Mouse (Mus musculus): ENCODE measurements around the gene 4930404N11Rik. TPM values are rescaled to one million over a fixed set of nuclear protein-coding genes. Genes with fewer than 3 reads are reported as not detected.
A peak's percentile ranks its signal among the peaks of the same experiment; 100 is the strongest.

4930404N11Rik gene
- polyA plus RNA-seq, 1 experiment from 2014 or later, result 0.43 TPM

GRCm38 (mm10) chr10:81328386-81328785 lies 37.2 kb downstream of the 4930404N11Rik start, which contains the start of gene Tbxa2r:
Gene Tbxa2r, plus strand, starts transcription at chr10:81328731.
- Histone ChIP-seq H3K4me1 (ENCODE audit: control insufficient read depth, insufficient read depth, low read length) (peaks cover 28% of the 10 kb centered on the region), H3K4me3 (ENCODE audit: low read depth, low read length) (peak within 1 kb of the TSS; percentile 26), H3K9me3 (ENCODE audit: control insufficient read depth, low read depth, low read length) (no peaks in the 10 kb centered on the region), H3K9ac (replicated peaks; ENCODE audit: low read depth, low read length) (peak within 1 kb of the TSS; percentile 41; the same call in 1 of the 2 replicates), H3K27me3 (ENCODE audit: control insufficient read depth, insufficient read depth, low read length) (0 out of 2 replicates have a peak, but pooled peaks cover 5% of the 10 kb centered on the region), H3K27ac (ENCODE audit: low read length) (peak within 1 kb of the TSS; percentile 85), H3K4me2 (replicated peaks; ENCODE audit: low read depth, low read length) (peak within 1 kb of the TSS; percentile 36), H3K36me3 (ENCODE audit: control insufficient read depth, insufficient read depth, low read length) (peaks cover 39% of the 10 kb centered on the region)
- no peak for ATAC-seq (ENCODE audit: insufficient number of reproducible peaks, insufficient read depth, low FRiP score, low read depth)
- 10% methylated on average over 10 of the region's 10 CpGs for WGBS

GRCm38 (mm10) chr10:81327959-81328358 lies 37.7 kb downstream of the 4930404N11Rik start:
- WGBS, result 18% methylated on average over 2 of the region's 2 CpGs
- ATAC-seq (ENCODE audit: insufficient number of reproducible peaks, insufficient read depth, low FRiP score, low read depth), result no peak
- Histone ChIP-seq H3K9ac (replicated peaks; ENCODE audit: low read depth, low read length) (no peak overlapping the region), H3K27ac (ENCODE audit: low read length) (peak overlapping the region; percentile 85; the same call in 1 of the 2 replicates), H3K4me2 (replicated peaks; ENCODE audit: low read depth, low read length) (peak overlapping the region; percentile 36), H3K9me3 (ENCODE audit: control insufficient read depth, low read depth, low read length) (no peaks in the 10 kb centered on the region), H3K27me3 (ENCODE audit: control insufficient read depth, insufficient read depth, low read length) (0 out of 2 replicates have a peak, but pooled peaks cover 5% of the 10 kb centered on the region), H3K36me3 (ENCODE audit: control insufficient read depth, insufficient read depth, low read length) (peaks cover 43% of the 10 kb centered on the region), H3K4me3 (ENCODE audit: low read depth, low read length) (0 out of 2 replicates have a peak overlapping the region, but pooled peaks have one; percentile 26), H3K4me1 (ENCODE audit: control insufficient read depth, insufficient read depth, low read length) (peaks cover 28% of the 10 kb centered on the region)

GRCm38 (mm10) chr10:81326858-81327257 lies 38.8 kb downstream of the 4930404N11Rik start:
- Histone ChIP-seq H3K9ac (replicated peaks; ENCODE audit: low read depth, low read length) (no peak overlapping the region), H3K36me3 (ENCODE audit: control insufficient read depth, insufficient read depth, low read length) (peaks cover 51% of the 10 kb centered on the region), H3K4me2 (replicated peaks; ENCODE audit: low read depth, low read length) (no peak overlapping the region), H3K27ac (ENCODE audit: low read length) (peak overlapping the region; percentile 7; the same call in 1 of the 2 replicates), H3K27me3 (ENCODE audit: control insufficient read depth, insufficient read depth, low read length) (no peaks in the 10 kb centered on the region), H3K9me3 (ENCODE audit: control insufficient read depth, low read depth, low read length) (no peaks in the 10 kb centered on the region), H3K4me1 (ENCODE audit: control insufficient read depth, insufficient read depth, low read length) (peaks cover 30% of the 10 kb centered on the region), H3K4me3 (ENCODE audit: low read depth, low read length) (no peak overlapping the region)
- 85% methylated on average over 6 of the region's 6 CpGs for WGBS
- ATAC-seq (ENCODE audit: insufficient number of reproducible peaks, insufficient read depth, low FRiP score, low read depth), result no peak

- Histone ChIP-seq H3K4me3 (ENCODE audit: low read depth, low read length) (no peak overlapping the region), H3K4me2 (replicated peaks; ENCODE audit: low read depth, low read length) (no peak overlapping the region), H3K27ac (ENCODE audit: low read length) (no peak overlapping the region), H3K36me3 (ENCODE audit: control insufficient read depth, insufficient read depth, low read length) (peaks cover 51% of the 10 kb centered on the region), H3K4me1 (ENCODE audit: control insufficient read depth, insufficient read depth, low read length) (peaks cover 31% of the 10 kb centered on the region), H3K9ac (replicated peaks; ENCODE audit: low read depth, low read length) (no peak overlapping the region), H3K27me3 (ENCODE audit: control insufficient read depth, insufficient read depth, low read length) (no peaks in the 10 kb centered on the region), H3K9me3 (ENCODE audit: control insufficient read depth, low read depth, low read length) (no peaks in the 10 kb centered on the region)
- no peak for ATAC-seq (ENCODE audit: insufficient number of reproducible peaks, insufficient read depth, low FRiP score, low read depth)
- 92% methylated on average over 18 of the region's 18 CpGs for WGBS
Observed at GRCm38 (mm10) chr10:81325781-81326180, 39.8 kb downstream of the 4930404N11Rik start.

- Histone ChIP-seq H3K4me2 (replicated peaks; ENCODE audit: low read depth, low read length) (no peak overlapping the region), H3K9ac (replicated peaks; ENCODE audit: low read depth, low read length) (no peak overlapping the region), H3K27ac (ENCODE audit: low read length) (no peak overlapping the region), H3K4me1 (ENCODE audit: control insufficient read depth, insufficient read depth, low read length) (peaks cover 26% of the 10 kb centered on the region), H3K4me3 (ENCODE audit: low read depth, low read length) (no peak overlapping the region), H3K36me3 (ENCODE audit: control insufficient read depth, insufficient read depth, low read length) (peaks cover 51% of the 10 kb centered on the region), H3K9me3 (ENCODE audit: control insufficient read depth, low read depth, low read length) (no peaks in the 10 kb centered on the region), H3K27me3 (ENCODE audit: control insufficient read depth, insufficient read depth, low read length) (no peaks in the 10 kb centered on the region)
- 93% methylated on average over 21 of the region's 21 CpGs for WGBS
- no peak for ATAC-seq (ENCODE audit: insufficient number of reproducible peaks, insufficient read depth, low FRiP score, low read depth)
Observed at GRCm38 (mm10) chr10:81325176-81325575, 40.4 kb downstream of the 4930404N11Rik start.

- Histone ChIP-seq H3K27me3 (ENCODE audit: control insufficient read depth, insufficient read depth, low read length) (no peaks in the 10 kb centered on the region), H3K9ac (replicated peaks; ENCODE audit: low read depth, low read length) (no peak overlapping the region), H3K36me3 (ENCODE audit: control insufficient read depth, insufficient read depth, low read length) (peaks cover 51% of the 10 kb centered on the region), H3K4me2 (replicated peaks; ENCODE audit: low read depth, low read length) (no peak overlapping the region), H3K9me3 (ENCODE audit: control insufficient read depth, low read depth, low read length) (no peaks in the 10 kb centered on the region), H3K4me3 (ENCODE audit: low read depth, low read length) (no peak overlapping the region), H3K27ac (ENCODE audit: low read length) (no peak overlapping the region), H3K4me1 (ENCODE audit: control insufficient read depth, insufficient read depth, low read length) (peaks cover 22% of the 10 kb centered on the region)
- WGBS, result 94% methylated on average over 18 of the region's 18 CpGs
- no peak for ATAC-seq (ENCODE audit: insufficient number of reproducible peaks, insufficient read depth, low FRiP score, low read depth)
Observed at GRCm38 (mm10) chr10:81323791-81324530, 41.7 kb downstream of the 4930404N11Rik start.

- WGBS, result 93% methylated on average over 23 of the region's 23 CpGs
Observed at GRCm38 (mm10) chr10:81323141-81323775, 42.4 kb downstream of the 4930404N11Rik start.

GRCm38 (mm10) chr10:81322444-81322843 lies 43.2 kb downstream of the 4930404N11Rik start:
- WGBS, result 92% methylated on average over 27 of the region's 27 CpGs
- H3K4me2 ChIP-seq (replicated peaks; ENCODE audit: low read depth, low read length), result no peak overlapping the region
- no peak overlapping the region for H3K4me3 ChIP-seq (ENCODE audit: low read depth, low read length)
- no peaks in the 10 kb centered on the region for H3K9me3 ChIP-seq (ENCODE audit: control insufficient read depth, low read depth, low read length)
- peaks cover 19% of the 10 kb centered on the region for H3K4me1 ChIP-seq (ENCODE audit: control insufficient read depth, insufficient read depth, low read length)
- H3K27me3 ChIP-seq (ENCODE audit: control insufficient read depth, insufficient read depth, low read length), result no peaks in the 10 kb centered on the region
- H3K9ac ChIP-seq (replicated peaks; ENCODE audit: low read depth, low read length), result no peak overlapping the region
- no peak for ATAC-seq (ENCODE audit: insufficient number of reproducible peaks, insufficient read depth, low FRiP score, low read depth)
- peaks cover 62% of the 10 kb centered on the region for H3K36me3 ChIP-seq (ENCODE audit: control insufficient read depth, insufficient read depth, low read length)
- H3K27ac ChIP-seq (ENCODE audit: low read length), result no peak overlapping the region

More at GRCm38 (mm10) chr10:81323141-81323775, 42.4 kb downstream of the 4930404N11Rik start:
- Histone ChIP-seq H3K4me3 (ENCODE audit: low read depth, low read length) (no peak overlapping the region), H3K27ac (ENCODE audit: low read length) (no peak overlapping the region), H3K9ac (replicated peaks; ENCODE audit: low read depth, low read length) (no peak overlapping the region), H3K36me3 (ENCODE audit: control insufficient read depth, insufficient read depth, low read length) (peaks cover 58% of the 10 kb centered on the region), H3K4me2 (replicated peaks; ENCODE audit: low read depth, low read length) (no peak overlapping the region), H3K9me3 (ENCODE audit: control insufficient read depth, low read depth, low read length) (no peaks in the 10 kb centered on the region), H3K4me1 (ENCODE audit: control insufficient read depth, insufficient read depth, low read length) (peaks cover 19% of the 10 kb centered on the region), H3K27me3 (ENCODE audit: control insufficient read depth, insufficient read depth, low read length) (no peaks in the 10 kb centered on the region)
- no peak for ATAC-seq (ENCODE audit: insufficient number of reproducible peaks, insufficient read depth, low FRiP score, low read depth)
